Mouse (Mus musculus) C2C12 (cell line): Measurements from ENCODE around the gene Rbm42. TPM values are rescaled to one million over a fixed set of nuclear protein-coding genes. Genes with fewer than 3 reads are reported as not detected.

Experiments used
- H3K27me3 ChIP-seq: one replicate; pipeline ENCODE4 v1.6.1; 2011; ENCODE audit not compliant: control insufficient read depth, insufficient read depth, insufficient read length
- H3K36me3 ChIP-seq: one replicate; pipeline ENCODE4 v1.6.1; 2011; ENCODE audit not compliant: control insufficient read depth, insufficient read depth
- H3K4me3 ChIP-seq: one replicate; pipeline ENCODE4 v1.5.1; 2011; ENCODE audit warnings: mild to moderate bottlenecking, control low read depth; ENCODE audit not compliant: poor library complexity, insufficient read depth, severe bottlenecking
- H3K79me2 ChIP-seq: one replicate; pipeline ENCODE4 v1.6.1; 2011; ENCODE audit not compliant: control insufficient read depth, insufficient read depth
- H3K79me3 ChIP-seq: one replicate; pipeline ENCODE4 v1.6.1; 2011; ENCODE audit warnings: low read depth, control low read depth
- H3ac ChIP-seq: one replicate; pipeline ENCODE3; 2011; ENCODE audit warnings: low read depth; ENCODE audit not compliant: control insufficient read depth, insufficient read length
- CEBPB ChIP-seq: IDR thresholded peaks from one replicate; pipeline ENCODE4 v1.6.1; 2011; ENCODE audit warnings: low read depth, mild to moderate bottlenecking, control low read depth, moderate library complexity
- CTCF ChIP-seq: IDR thresholded peaks from one replicate; pipeline ENCODE4 v1.5.1; 2011; ENCODE audit not compliant: control insufficient read depth, insufficient read depth, insufficient read length
- FOSL1 ChIP-seq: IDR thresholded peaks from one replicate; pipeline ENCODE4 v1.8.0; 2011; ENCODE audit warnings: mild to moderate bottlenecking, low read length; ENCODE audit not compliant: poor library complexity, insufficient read depth, severe bottlenecking
- MAX ChIP-seq: IDR thresholded peaks from one replicate; pipeline ENCODE4 v1.6.1; 2011; ENCODE audit warnings: mild to moderate bottlenecking, control low read depth
- MYOD1 ChIP-seq: IDR thresholded peaks from one replicate; pipeline ENCODE4 v1.6.1; 2011; ENCODE audit warnings: low read depth; ENCODE audit not compliant: control insufficient read depth, insufficient read length
- MYOG ChIP-seq: IDR thresholded peaks from one replicate; pipeline ENCODE4 v1.6.1; 2011; ENCODE audit not compliant: control insufficient read depth, insufficient read length; ENCODE audit errors: extremely low read depth
- USF1 ChIP-seq: IDR thresholded peaks from one replicate; pipeline ENCODE4 v1.6.1; 2011; ENCODE audit warnings: low read depth, mild to moderate bottlenecking, control low read depth, moderate library complexity
- long read RNA-seq, 2 experiments: library from polyadenylated mRNA; unstranded; transcript quantifications; one replicate each; pipeline ENCODE4 v2.0.0; 2019 to 2020
- polyA plus RNA-seq: library from polyadenylated mRNA; unstranded; fragments of >200 nt; fragmentation: generic; extraction: Trizol; gene quantifications from one replicate; pipeline ENCODE4 v1.2.1, GENCODE M21; 2012; ENCODE audit warnings: missing spikeins

The Rbm42 gene
- polyA plus RNA-seq, result 110 TPM
- long read RNA-seq, experiment 1, transcript Rbm42-201 (10 exons, 1,784 nt), result major isoform, 61 of 103 reads
- long read RNA-seq, experiment 1, transcript Rbm42-202 (9 exons, 1,526 nt), result minor isoform, 21 of 103 reads
- long read RNA-seq, experiment 1, partial matches to known transcripts, result 14 of 103 reads
- long read RNA-seq, experiment 1, other reads (novel, unspliced or antisense), result 7 of 103 reads
- long read RNA-seq, experiment 2, transcript Rbm42-201 (10 exons, 1,784 nt), result major isoform, 198 of 285 reads
- long read RNA-seq, experiment 2, transcript Rbm42-202 (9 exons, 1,526 nt), result minor isoform, 80 of 285 reads
- long read RNA-seq, experiment 2, partial matches to known transcripts, result 1 of 285 reads
- long read RNA-seq, experiment 2, other reads (novel, unspliced or antisense), result 6 of 285 reads

- H3K36me3 ChIP-seq, result peaks cover 26% of the 10 kb centered on the region
- H3K4me3 ChIP-seq, result peak within 1 kb of the TSS; percentile 80
- peaks cover 5% of the 10 kb centered on the region for H3K79me3 ChIP-seq
- TF ChIP-seq CTCF (no peak), MYOG (no peak), MYOD1 (no peak), CEBPB (no peak), USF1 (no peak), MAX (no peak), FOSL1 (no peak)
- H3K27me3 ChIP-seq, result no peaks in the 10 kb centered on the region
- peak within 1 kb of the TSS; percentile 85 for H3ac ChIP-seq
- H3K79me2 ChIP-seq, result peaks cover 13% of the 10 kb centered on the region
Observed at GRCm38 (mm10) chr7:30649591-30650540, at the start of gene Rbm42. Gene Rbm42, minus strand, starts transcription at chr7:30650317.

DNA sequence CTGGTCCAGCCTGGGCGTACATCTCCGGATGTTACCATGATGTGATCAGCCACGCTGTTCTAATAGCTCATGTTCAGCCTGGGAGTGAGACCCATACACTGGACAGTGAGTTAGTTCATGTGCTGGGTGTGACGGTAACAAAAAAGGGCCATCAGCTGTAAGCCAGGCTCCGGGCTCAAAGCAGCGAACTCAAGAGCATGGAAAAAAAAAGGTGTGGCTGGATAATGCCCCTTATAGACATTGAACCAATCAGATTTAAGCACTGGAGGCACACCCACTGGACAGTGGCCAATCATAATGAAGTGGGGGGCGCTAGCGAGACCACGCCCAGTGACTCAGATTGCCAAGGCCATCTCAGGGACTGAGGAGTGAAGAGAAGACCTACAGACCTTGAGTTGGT is 48.5 kb upstream of the Rbm42 start, which contains the start of gene 2200002J24Rik:
Gene 2200002J24Rik, plus strand, starts transcription at position 338 of the 400 bp plus-strand sequence.
- no peaks in the 10 kb centered on the region for H3K36me3 ChIP-seq
- no peaks in the 10 kb centered on the region for H3K27me3 ChIP-seq
- H3K79me2 ChIP-seq, result no peaks in the 10 kb centered on the region
- TF ChIP-seq MYOD1, result no peak
- TF ChIP-seq FOSL1, result no peak
- TF ChIP-seq MAX, result no peak
- TF ChIP-seq CEBPB, result no peak
- no peak for TF ChIP-seq MYOG
- TF ChIP-seq USF1, result no peak
- H3ac ChIP-seq, result no peak within 1 kb of the TSS
- no peaks in the 10 kb centered on the region for H3K79me3 ChIP-seq
- no peak within 1 kb of the TSS for H3K4me3 ChIP-seq

- Histone ChIP-seq H3K79me3 (no peaks in the 10 kb centered on the region), H3K4me3 (no peak overlapping the region), H3ac (no peak overlapping the region), H3K36me3 (no peaks in the 10 kb centered on the region), H3K27me3 (no peaks in the 10 kb centered on the region), H3K79me2 (no peaks in the 10 kb centered on the region)
- TF ChIP-seq MAX, result no peak
- TF ChIP-seq USF1, result no peak
- no peak for TF ChIP-seq MYOG
- TF ChIP-seq FOSL1, result no peak
- TF ChIP-seq MYOD1, result no peak
- TF ChIP-seq CTCF, result no peak
- no peak for TF ChIP-seq CEBPB
Observed at GRCm38 (mm10) chr7:30698101-30698500, 48.0 kb upstream of the Rbm42 start.

- H3K4me3 ChIP-seq, result no peak overlapping the region
- H3K79me3 ChIP-seq, result no peaks in the 10 kb centered on the region
- TF ChIP-seq MYOD1, result no peak
- no peak for TF ChIP-seq MYOG
- TF ChIP-seq USF1, result no peak
- TF ChIP-seq FOSL1, result no peak
- TF ChIP-seq CTCF, result no peak
- TF ChIP-seq MAX, result no peak
- TF ChIP-seq CEBPB, result no peak
- no peaks in the 10 kb centered on the region for H3K79me2 ChIP-seq
- peaks cover 13% of the 10 kb centered on the region for H3K27me3 ChIP-seq
- no peak overlapping the region for H3ac ChIP-seq
- no peaks in the 10 kb centered on the region for H3K36me3 ChIP-seq
Observed at GRCm38 (mm10) chr7:30688325-30688724, 38.2 kb upstream of the Rbm42 start.

GRCm38 (mm10) chr7:30683425-30683824 is 33.3 kb upstream of the Rbm42 start:
- no peak overlapping the region for H3ac ChIP-seq
- H3K36me3 ChIP-seq, result no peaks in the 10 kb centered on the region
- H3K79me2 ChIP-seq, result no peaks in the 10 kb centered on the region
- H3K4me3 ChIP-seq, result no peak overlapping the region
- no peaks in the 10 kb centered on the region for H3K79me3 ChIP-seq
- TF ChIP-seq FOSL1 (no peak), MAX (no peak), CTCF (no peak), CEBPB (no peak), MYOD1 (no peak), MYOG (no peak), USF1 (no peak)
- peaks cover 23% of the 10 kb centered on the region for H3K27me3 ChIP-seq
